Mouse (Mus musculus): ENCODE data around the gene Sorcs3.

Sorcs3 gene

DNA sequence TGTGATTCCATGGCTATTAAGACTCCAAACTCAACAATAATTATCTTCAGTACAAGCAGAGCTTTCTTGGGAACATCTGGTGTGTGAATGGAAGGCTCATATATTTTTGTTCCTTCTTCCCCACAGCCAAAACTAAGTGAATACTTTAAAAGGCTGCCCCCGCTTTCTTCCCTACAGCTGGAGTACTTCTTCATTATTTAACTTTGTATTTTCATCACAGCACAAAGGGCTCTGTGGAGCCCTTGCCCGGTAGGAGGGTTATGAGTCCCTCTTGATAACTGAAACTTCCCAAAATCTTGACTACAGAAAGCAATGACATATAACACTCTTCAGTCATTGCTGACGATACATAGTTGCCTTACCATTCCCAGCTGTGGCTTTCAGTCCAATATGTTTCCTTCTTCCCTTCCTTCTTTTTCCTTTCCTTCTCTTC, 615.5 kb downstream of the Sorcs3 start:
- DNase-seq (ENCODE audit: low read depth, low spot score), result peak; percentile 75

GRCm38 (mm10) chr19:48834342-48834741, 628.5 kb downstream of the Sorcs3 start:
- peak; percentile 43 for DNase-seq (ENCODE audit: low read depth, low spot score)

DNA sequence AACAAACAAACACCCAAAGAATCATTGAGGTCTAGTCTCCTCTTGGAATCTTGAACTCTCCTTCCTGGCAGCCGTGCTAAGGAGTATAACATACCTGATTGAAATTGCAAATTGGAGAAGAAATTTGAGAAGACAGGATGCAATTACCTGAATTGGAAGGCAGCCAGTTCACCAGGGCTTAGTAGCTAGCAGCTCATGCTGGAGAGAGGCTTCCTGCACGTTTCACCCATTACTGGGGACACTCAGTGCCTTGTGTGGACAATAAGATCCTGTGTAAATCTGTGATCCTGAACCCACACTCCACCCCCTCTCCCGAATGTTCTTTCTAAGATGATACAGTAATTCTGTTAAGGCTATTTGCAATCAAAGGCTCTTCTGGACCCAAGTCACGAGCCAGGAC, 633.6 kb downstream of the Sorcs3 start:
- DNase-seq (ENCODE audit: low read depth, low spot score), result no peak

DNA sequence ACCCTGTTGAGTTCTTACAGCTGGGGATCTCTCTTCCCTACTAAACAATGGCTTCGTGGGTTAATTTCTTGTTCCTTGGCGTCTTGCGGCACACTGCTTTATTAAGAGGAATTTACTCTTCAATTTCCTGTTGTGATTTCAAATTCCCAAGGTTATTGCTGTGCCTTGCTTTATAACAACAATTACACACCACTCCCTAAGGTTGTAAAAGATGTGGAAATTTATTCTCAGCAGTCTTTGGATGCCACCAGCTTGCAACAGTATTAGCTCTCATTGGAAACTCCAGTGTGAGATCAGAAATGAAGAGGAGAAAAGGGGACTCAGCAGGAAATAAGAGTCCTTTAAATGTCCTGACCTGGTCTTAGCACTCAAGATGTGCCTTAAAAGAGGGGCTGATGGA, 641.9 kb downstream of the Sorcs3 start:
- DNase-seq (ENCODE audit: low read depth, low spot score), result no peak

DNA sequence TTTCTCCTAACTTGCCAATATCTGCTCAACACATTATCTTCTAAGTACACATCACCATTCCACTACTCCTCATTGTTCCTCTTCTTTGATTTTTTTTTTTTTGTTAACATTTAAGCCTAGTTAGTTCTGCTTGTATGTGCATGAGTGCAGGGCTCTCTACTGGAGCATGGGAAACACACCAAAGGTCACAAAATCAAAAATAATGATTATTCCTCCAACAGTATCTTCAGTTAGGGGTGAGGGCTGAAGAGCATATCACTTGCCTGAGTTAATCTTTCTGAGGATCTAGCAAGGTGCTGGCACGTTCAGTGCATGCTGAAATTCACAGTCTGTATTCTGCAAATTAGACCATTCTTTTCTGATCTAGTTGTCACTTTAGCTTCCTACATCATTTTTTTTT, 644.6 kb downstream of the Sorcs3 start:
- DNase-seq (ENCODE audit: low read depth, low spot score), result no peak
